Mouse (Mus musculus) layer of hippocampus, adult 9-10 months (tissue): ENCODE measurements around the gene Ldb3.

Source experiments
- DNase-seq: peaks from one replicate; pipeline ENCODE4 v3.0.0; 2022; ENCODE audit warnings: low spot score

Gene Ldb3

DNA sequence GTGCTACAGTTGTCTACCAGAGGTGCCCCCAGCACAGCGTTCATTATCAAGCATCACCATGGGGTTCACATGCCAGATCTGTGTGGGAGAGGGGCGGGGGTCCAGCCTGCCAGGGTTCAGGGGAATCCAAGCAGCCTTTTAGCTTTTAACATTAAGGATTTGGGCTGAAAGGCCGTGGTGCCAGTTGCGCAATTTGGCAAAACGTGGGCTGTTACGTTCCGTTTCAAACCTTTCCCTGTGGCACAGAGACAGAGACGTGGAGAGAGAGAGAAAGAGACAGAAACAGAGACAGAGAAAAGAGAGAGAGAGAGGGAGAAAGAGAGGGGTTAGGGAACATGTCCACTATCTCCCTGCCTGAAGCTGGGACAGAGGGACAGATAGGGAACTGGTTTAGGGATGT is 26.8 kb downstream of the Ldb3 start:
- DNase-seq, result no peak

DNA sequence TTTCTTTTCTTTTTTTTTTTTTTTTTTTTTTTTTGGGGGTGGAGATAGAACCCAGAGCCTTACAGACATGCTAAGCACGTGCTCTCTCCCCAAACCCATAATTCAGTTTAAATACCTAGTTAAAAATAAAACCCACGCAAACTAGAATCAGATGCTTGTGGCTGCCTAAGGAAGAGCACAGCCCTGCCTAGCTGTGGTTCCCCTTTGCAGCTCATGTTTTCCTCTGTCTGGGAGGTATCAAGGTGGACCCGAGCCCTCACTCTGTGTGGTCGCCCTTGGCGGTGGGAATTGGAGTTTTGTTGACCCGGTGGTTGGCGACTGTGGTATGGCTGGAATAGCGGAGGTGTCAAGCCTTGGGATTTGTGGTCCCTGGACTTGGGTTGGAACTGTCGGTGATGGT is 29.5 kb downstream of the Ldb3 start:
- DNase-seq, result no peak

DNA sequence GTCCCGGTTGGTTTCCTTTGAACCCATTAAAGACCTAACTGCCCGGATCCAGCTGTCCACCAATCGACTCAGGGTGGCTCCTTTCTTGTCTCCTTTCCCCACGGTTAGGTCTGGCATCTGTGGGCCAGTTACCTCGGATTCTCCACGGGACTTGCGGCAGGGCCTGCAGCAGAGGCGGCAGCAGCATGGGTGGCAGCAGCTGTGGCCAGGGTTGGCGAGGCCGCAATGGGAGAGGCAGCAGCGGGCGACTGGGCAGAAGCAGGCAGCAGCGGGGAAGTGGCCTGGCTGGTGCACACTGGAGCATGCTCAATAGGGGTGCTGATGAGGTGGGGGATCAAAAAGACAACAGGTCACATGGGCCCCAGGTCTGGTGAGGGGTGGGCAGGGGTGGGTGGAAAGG is 33.3 kb downstream of the Ldb3 start:
- DNase-seq, result no peak

DNA sequence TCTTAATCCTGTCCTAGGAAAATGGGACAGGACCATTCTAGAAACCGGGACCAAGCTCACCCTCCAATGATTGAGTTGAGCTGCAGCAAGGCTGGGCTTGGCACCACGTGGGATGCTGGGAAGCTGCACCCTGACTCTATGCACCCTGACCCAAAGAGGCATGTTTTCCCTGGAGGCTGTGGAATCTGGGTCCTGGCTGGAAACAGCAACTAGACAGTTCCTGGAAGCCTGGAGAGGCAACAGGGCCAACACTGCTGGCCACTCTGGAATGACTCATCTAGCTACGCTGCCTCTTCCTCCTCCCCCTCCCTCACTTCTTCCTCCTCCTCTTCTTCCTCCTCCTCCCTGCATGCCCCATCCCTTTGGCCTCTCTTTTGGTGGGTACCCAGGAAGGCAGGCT is 34.4 kb downstream of the Ldb3 start:
- no peak for DNase-seq

DNA sequence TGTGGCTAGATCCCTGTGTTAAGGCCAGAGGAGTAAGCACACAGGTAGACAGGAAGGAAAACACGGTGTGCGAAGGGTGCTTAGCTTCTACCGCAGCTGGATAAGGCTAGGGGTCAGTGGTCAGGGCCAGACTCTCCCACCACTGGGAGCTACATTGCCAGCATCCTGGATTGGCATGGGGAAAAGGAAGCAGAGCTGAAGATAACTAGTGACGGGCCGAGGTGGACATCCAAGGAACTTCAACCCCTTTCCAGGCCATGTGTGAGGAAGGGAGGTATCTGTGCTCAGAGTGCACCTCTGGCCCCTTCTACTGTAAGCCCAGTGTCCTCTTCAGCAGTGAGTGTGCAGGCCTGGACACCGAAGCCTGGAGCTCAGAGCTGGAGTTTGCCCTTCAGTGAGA is 35.0 kb downstream of the Ldb3 start:
- no peak for DNase-seq

DNA sequence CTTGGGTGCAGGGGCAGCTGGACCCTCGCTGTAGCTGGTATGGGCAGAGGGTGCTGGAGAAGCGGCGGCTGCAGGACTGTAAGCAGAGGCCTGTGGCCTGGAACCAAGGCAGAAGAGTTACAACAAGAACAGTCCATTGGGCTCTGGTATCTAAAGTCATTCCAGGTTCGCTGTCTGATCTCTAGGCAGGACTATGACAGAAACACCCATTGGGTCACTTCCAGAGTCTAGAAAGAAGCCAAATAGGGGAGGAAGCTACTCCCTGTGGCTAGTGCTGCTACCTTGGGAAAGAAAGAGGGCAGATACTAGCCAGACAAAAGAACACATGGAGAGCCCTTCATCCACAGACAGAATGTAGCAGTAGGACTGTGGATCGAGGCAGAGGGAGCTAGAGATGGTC is 36.3 kb downstream of the Ldb3 start:
- no peak for DNase-seq

DNA sequence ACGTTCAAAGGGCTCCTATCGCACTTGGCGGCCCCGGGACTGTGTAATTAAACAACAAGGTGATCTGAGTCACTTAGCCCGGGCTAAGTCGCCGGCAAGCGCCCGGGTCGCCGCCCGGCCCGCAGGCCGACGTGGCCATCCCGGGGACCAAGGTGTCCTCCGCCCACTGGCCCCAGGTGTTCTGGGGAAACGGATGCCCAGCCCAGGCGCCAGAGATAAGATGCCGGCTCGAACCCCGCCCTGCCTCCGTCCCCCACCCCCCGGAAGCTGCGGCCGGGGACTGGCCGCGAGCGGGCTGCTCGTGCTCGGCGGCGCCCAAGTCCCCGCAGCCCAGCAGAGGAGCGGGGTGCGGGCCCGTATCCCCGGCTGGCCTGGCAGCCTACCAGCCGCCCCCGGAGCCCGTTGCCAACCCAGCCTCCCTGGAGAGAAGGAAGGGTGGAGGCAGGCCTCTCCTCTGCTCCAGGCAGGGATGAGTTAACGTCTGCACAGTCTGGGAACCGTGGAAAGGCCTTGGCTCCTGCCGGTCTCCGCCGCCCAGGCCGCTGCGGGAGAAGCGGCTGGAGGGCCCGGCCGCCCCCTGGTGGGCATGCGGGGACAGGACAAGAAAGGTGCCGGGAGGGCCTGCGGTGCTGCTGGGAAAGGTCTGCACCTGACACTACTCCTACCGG is 39.3 kb downstream of the Ldb3 start:
- no peak for DNase-seq

DNA sequence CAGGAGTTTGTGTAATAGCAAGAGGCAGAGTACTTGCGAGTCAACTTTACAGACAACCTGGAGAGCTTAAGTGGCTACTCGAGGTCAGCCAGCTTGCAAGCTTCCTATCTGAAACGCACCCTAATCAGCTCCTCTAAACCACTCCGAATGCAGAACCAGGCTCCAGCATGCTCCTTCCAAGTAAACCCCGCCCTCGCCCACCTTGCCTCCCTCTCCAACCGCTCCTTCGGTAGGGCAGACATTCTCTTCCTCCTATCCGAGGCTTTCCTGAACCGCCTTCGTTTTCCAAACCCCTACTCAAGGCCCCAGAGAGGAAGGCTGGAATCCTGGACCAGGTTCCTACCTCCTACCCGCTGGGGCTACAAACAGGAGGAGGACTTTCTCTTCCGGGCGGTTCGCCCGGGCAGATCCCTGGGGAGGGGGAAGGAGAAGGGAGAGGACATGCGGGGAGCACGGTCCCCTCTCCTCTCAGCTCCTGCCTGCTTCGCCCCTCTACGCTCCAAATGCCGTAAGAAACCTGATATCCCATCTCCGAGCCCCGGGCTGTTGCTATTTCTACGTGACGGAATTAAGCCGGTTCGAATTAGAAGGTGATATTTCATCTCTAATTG is 40.0 kb downstream of the Ldb3 start:
- no peak for DNase-seq

DNA sequence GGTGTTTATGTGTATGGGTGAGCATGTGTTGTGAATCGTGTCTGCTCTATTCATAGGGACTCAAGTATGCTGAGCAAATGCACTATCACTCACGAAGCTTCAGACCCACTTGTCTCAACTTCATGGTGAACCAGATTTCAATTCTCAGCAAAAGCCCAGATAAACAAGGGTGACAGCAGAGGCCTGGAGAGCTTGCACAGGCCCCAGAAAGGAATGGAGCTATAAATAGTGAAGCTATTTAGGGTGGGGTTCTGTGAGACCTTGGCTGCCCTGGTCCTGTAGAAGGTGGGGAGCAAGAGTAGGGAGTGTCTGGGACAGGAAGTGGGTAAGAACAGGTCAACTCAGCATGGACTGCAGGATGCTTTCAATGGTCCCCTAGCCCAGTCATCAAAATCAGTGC is 43.9 kb downstream of the Ldb3 start:
- DNase-seq, result no peak

DNA sequence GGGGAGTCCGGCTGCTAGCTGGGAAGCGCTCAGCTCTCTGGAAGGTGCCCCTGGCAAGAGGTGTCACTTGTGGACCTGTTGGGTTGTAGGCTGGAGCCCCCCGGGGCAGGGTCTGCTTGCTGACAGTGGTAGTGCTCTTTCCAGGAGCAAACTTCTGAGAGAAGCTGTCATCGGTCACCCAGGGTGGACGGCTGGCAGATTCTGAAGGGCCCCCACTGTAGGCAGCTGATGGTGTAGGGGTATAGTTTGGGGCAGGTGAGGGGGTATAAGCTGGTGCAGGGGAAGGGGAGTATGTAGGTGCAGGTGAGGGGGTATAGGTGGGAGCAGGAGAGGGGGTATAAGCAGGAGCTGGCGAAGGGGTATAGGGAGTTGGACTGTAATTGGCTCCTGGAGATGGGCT is 44.5 kb downstream of the Ldb3 start:
- no peak for DNase-seq

DNA sequence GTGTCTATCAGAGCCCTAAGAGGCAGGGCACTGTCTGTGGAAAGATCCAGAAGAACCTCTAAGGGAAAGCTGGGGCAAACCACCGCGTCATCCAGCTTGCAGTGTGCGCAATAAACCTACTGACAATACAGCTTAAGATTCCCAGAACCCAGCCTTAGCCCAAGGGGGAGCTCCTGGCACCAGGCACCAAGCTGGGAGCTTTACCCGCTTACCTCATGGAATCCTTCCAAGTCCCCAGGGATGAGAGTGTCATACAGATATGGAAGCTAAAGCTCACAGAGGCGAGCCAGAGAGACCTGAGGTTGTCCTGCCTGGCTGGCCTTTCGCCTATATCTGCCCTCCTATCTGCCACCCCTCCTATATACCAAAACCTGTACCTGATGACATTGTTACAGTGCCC is 44.9 kb downstream of the Ldb3 start:
- no peak for DNase-seq

DNA sequence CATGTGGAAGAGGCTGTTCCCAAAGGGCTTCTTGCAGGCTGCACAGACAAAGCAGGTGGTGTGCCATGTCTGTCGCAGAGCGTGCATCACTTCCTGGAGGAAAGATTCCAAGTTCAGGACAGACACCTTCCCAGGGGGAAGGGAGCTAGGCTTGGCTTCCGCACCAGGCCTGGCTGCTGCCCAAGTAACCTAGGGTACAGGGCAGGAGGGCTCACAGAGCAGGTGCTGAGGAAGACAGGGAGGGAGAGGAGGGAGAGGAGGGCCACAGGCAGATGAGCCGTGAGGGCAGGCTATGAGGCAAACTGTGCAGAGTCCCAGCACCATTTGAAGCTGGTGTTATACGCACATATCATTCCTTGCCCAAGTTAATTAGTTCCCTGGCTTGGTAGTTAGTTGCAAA is 46.6 kb downstream of the Ldb3 start:
- no peak for DNase-seq

DNA sequence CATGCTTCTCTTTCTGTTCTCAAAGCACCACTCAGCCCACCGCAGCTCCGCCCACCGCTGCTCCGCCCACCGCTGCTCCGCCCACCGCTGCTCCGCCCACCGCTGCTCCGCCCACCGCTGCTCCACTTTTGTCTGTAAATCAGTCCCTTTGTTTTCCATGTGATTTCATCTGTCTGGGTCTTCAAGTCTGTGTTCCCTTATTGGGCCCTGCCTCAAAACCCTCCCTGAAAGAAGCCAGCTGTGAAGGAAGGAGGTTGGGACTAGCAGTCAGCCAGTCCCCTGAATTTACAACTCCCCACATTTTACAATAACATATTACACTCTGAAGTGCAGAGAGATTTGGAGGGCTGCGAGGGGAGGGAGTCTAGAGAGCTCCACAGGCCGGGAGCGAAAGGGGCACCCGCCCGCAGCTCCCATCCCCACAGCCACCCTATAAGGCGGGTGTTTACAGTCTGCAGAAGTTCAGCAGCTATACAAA is 47.8 kb downstream of the Ldb3 start:
- DNase-seq, result no peak

DNA sequence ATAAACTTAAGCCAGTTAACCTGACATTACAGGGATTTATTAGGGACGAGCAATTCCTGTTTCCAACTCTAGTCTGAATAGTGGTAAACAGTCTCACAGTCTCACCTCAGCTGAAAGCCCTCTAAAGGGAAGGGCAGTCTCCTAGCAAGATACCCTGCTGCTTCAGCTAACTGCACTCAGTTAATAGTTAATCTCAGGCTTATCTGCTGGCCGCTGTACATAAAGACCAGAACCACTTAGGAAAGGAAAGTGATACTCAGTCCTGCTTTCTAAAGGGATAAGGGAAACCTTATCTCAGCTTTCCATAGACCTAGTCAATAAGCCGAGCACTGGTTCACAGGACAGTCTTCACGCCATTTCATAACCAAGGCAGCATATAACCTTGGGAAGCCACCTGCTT is 52.6 kb downstream of the Ldb3 start:
- no peak for DNase-seq

DNA sequence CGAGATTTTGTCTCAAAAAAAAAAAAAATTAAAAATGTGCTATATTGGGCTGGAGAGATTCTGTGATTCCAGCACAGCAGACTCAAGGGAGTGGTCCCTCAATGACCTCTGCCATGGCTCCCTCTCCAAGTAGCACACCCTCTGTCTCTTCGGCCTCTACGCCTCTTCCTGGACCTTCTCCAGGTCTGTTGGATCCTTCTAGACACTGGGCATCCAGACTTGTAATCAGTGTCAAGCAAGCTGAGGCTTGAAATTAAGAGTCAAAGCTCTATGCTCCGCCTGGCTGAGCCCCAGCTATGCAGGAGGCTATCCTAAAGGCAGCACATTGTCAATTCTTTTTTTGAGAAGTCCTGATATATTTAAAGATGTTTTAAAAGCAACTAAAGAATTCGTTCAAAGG is 54.9 kb downstream of the Ldb3 start:
- DNase-seq, result no peak

DNA sequence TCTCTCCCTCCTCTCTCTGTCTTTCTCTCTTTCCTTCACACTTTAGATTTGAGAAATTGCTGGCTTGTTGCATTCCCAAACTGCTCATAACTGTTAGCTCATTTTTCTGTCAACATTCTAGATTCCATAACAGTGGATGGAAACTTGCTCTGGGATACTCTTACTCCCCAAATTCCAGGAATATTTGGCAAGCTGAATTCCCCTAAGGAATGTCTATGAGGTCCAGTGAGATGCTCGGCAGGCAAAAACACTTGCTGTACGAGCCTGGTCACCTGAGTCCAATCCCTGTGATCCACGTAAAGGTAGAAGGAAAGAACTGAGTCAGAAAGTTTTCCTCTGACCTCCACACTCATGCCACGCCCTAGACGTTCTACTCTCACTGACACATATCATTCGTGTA is 55.9 kb downstream of the Ldb3 start:
- no peak for DNase-seq

DNA sequence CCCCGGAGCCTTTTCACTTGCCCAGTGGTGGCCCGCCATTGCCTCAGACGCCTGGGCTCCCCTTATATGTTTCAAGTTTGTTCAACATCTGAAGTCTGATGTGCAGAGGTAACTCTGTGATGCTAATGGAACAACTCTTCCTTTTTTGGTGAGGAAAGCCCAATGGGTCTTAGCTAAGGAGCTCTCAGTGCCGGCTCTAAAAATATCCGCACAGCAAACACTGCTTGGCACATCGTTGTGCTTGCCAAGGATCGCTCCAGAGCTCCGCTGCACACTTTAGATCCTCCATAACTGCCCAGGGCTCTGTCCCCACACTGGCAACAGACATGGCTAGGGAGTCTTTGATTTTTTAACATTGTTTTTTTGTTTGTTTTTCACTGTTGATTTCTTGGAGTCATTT is 59.7 kb downstream of the Ldb3 start:
- no peak for DNase-seq

DNA sequence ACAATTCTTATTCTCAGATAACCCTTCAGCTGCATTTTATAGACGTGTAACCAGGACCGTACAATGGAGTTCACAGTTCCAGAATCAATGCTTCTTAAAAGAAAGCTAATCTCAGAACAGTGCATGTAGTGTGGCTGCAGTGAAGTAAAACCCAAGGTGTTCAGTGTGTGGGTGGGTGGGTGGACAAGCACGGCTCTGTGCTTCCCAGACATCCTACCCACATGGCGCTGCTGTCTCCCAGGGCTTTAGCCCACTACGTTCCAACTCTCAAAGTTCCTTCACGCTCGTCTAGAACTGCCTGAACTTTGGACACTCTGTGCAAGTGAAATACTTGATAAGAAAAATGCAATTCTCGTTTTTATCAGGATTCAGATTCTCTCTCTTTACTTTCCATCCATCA is 65.8 kb downstream of the Ldb3 start, which contains the start of gene 9230112D13Rik:
Gene 9230112D13Rik, minus strand, starts transcription at position 101 of the 400 bp plus-strand sequence.
- no peak for DNase-seq

DNA sequence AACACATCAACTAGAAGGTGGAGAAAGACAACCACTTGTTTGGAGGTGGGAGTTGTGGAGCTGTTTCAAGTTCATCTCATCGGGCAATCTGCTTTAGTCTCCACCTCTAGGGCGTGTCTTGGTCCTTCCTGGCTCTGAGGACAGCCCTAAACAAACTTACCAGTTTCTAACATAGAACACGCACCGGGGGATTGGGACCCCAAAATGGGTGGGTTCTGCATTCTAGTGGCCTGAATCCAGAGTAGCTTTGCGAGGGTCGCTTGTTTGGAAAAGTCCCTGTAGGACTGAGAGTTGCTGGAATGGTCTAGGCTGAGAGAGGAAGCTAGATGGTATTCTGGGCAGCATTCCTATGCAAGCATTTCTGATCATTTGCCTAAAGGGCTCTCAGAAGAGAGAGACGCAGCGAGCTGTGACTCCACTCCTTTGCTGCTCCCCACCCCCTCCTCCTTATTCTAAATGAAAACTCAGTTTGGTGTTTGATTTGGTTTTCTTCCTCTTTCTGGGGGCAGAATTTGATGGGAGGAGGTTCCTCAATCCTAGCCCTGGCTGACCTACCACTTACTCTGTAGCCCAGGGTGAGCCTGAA is 70.4 kb downstream of the Ldb3 start:
- no peak for DNase-seq

DNA sequence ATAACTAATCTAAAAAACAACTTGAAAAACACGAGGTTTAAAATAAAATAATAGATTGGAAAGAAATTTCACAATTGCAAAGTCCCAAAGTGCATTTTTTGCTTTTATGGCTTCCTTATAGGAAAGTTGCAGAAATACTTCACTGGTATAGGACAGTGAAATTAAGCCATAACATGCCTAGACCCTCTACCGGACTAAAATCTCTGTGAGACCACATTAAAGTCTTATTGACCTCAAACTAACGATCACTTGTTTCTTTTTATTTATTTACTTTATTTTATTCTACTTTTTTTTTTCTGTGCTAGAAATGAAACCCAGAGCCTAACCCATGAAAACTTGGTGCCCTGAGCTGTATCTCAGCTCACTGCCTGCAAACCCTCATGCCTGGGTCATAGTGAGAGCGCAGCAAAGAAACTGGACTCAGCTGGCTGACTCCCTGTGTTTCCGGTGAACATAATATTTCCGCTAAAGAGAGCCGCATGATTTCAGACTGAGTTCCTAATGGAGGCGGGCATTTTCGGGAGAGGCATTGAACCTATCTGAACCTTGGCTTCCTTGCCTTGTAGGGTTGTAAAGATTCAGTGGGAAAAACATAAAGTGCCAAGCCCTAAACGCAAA is 71.4 kb downstream of the Ldb3 start:
- no peak for DNase-seq

DNA sequence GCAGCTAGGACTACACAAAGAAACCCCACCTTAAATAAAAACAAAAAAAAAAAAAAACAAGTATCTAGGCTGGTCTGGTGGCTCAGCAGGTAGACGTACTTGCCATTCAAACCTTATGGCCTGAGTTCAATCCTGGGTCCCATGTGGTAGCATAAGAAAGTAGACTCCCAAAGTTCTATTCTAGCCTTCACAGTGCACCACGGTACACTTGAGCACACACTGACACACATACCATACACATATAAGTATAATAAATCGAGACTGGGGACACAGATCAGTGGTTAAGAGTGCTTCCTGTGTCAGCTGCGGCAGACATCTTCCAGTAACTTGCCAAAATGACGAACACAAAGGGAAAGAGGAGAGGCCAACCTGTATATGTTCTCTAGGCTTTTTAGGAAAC is 72.6 kb downstream of the Ldb3 start:
- no peak for DNase-seq

DNA sequence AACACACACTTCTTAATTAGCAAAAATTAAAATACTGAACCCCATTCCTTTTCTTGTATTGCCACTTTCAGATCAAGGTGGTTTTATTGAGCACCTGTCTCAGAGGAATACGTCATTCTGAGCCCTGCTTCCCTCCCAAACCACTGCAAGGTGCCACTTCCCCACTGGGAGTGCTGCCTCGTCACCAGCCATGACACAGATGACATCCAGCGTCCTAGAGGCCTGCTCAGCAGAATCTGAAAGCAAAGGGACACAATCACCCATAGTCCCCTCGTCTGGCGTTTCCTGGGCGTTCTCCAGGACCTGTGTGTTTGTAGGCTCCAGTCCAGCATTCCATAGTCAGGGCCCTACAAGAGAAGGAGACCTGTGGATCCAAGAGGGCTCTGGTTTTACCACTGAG is 74.4 kb downstream of the Ldb3 start:
- no peak for DNase-seq

DNA sequence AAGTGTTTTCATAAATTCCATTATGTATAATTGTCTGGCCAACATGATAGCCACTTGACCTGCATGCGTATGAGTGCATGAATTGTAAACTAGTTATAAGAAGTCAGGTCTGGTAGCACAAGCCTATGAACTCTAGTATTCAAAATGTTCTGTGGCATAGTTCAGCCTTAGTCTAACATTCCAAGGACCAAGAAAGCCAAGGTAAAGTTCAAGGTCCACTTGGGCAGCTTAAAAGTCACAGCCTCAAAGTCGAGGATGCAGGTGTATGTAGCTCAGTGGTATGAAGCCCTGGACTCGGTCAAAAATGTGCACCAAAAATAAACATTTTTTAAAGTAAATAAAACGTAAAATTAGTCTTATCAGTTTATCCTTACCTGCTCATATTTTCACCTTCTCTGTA is 75.9 kb downstream of the Ldb3 start:
- no peak for DNase-seq
